Mouse (Mus musculus) layer of hippocampus, postnatal 25 days (tissue): ENCODE measurements around the gene Adssl1. TPM values are rescaled to one million over a fixed set of nuclear protein-coding genes. Genes with fewer than 3 reads are reported as not detected.

ENCODE experiments used
- DNase-seq, 2 experiments: peaks; one replicate each; pipeline ENCODE4 v3.0.0; 2022; ENCODE audit warnings: mixed read lengths in 2 of 2, low spot score in 1 of 2; ENCODE audit errors: extremely low spot score in 1 of 2
- total RNA-seq, 2 experiments: library from RNA; stranded (reverse); gene quantifications; 2 replicates each; pipeline ENCODE4 v1.2.3; 2021

The Adssl1 gene
- total RNA-seq, 2 experiments from 2014 or later = 11.4 to 12.9 TPM

DNA sequence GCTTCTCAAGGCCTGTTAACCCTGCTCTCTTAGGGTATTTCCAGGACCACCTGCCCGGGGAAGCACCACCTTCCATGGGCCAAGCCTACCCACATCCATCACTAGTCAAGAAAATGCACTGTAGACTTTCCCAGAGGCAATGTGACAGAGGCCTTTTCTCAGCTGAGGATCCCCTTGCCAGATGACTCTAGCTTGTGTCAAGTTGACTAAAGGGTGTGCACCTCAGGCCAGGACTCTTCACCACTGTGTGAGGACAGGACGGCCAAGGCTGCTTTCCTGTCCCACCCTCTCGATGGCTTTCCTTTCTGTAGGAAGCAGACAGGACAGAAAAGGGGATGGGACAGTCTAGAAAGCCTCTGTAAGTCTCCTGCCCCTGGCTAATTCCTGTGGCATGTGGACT lies 28.1 kb upstream of the Adssl1 start:
- DNase-seq = no peak

DNA sequence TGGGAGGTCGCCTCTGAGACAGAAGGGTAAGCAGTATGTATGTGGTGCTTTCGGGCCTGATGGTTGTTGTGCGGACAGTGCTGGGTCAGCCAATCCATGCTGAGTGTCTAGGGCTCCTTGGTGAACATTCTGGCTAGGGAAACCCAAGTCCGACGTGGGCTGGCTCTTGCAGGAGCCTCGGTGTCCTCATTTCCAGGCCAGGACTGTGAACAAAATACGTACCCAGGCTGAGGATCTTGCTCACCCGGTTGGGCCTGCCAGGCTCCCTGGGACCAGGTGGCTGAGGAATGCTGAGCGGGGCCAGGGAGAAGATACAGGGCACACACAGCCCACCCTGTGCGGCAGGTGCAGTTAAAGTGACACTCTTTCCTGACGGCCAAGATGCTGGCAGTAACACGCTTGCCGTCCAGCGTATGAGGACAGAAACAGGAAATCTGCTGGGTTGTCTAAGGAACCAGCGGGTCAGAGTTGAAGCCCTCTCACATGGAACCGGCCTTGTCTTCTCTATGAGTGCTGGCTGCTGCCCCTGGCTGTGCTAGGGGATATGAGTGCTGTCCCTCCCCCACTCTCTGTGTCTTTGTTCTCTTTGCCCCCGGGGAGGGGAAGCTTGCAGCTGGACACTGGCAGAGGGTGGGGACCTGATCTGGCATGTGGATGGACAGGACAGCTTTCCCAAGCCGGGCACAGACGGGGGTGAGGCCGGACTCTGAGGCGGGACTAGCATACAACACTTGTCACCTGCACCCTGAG lies 26.7 kb upstream of the Adssl1 start:
- no peak for DNase-seq

DNA sequence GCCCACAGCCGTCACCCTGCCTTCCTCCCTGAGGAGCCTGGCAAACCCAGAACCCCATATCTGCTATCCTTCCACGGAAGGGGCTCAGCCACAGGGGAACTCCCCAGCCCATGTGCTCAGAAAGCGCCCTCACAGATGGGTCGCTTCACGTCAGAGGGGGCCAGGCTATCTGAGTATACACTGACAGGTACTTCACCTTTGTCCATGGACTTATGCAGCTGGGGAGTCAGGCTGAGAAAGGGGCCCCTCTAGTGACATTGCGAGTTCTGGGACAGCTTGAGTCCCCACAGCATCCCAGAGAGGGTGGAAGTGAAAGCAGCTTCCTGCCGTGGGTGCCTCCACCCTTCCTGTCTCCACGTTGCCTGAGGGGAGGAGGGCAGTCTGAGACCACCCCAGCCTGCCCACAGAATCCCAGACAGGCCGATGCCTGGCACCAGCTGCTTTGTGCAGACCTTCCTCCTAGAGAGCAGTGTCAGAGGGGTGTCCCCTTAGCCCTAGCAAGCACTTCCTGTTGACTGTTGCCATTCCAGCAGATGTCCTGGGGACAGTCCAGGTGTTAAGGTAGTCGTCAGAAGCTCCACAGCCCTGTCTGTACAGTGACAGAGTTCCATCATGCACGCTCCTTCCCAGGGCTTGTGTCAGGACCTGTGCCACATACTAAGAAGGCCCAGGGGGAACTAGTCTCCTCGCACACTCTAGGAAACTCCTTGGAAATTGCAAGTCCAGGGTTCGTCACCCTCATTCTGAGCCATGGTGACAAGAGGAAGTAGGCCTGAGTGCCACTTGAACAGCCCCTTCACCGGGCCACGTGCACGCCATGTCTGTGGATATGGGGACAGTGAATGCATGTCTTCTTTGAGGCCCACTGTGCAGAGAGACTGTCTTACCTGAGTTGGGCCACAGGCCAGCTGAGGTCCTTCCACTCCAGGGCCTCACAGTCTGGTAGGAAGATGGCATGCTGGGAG lies 25.6 kb upstream of the Adssl1 start:
- no peak for DNase-seq

DNA sequence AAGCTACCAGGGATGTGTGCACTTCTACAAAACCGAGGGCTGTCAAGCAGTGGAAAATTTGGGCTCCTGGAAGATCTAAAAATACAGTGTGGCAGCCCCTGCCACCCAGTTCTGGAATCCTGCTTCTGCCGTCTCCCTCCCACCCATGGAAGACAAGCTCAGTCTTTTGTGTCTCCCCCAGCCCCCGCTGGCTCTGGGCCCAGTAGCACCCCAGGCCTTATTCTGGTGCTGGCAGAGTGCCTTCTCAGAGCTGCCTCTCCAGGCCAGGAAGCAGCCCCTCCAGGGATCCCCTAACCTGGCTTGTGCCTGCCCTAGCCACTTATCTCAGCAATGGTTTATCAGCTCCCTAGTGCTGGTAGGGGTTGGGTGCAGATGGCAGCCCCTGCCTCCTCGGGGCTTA lies 24.9 kb upstream of the Adssl1 start:
- DNase-seq = no peak

DNA sequence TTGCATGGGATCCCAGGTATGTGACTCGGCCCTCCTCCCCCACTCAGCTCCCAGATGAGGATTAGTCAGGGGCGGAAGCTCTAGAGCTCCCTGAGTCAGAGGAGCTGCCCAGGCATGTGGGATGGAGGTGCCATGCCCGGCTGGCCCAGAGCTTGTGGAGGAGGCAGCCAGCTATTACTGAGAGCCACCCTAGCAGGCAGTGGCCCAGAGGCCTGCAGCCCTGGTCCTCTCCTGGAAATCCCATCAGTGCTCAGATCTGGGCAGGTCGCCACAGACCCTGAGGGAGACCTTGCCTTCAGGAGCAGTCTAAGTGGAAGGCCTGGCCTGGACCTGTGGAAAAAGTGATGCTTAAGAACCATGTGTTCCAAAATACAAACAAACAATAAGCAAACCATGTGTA lies 24.2 kb upstream of the Adssl1 start:
- no peak for DNase-seq

DNA sequence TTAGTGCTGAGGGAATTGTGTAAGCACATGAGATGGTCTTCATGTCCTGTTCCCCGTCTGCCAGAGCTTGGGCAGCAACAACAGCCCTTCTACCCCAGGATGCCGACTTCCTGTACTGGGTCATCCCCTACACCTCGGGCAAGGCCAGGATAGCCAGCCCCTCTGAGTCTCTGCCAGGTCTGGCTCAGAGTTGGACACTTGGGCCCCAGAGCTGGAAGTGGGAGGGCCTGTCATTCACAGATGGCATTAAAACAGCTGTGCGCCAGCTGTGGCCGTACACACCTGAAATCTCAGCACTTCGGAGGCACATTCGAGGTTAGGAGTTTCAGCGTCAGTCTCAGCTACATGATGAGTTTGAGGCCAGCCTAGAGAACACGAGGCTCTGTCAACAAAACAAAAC lies 23.4 kb upstream of the Adssl1 start:
- DNase-seq = no peak

DNA sequence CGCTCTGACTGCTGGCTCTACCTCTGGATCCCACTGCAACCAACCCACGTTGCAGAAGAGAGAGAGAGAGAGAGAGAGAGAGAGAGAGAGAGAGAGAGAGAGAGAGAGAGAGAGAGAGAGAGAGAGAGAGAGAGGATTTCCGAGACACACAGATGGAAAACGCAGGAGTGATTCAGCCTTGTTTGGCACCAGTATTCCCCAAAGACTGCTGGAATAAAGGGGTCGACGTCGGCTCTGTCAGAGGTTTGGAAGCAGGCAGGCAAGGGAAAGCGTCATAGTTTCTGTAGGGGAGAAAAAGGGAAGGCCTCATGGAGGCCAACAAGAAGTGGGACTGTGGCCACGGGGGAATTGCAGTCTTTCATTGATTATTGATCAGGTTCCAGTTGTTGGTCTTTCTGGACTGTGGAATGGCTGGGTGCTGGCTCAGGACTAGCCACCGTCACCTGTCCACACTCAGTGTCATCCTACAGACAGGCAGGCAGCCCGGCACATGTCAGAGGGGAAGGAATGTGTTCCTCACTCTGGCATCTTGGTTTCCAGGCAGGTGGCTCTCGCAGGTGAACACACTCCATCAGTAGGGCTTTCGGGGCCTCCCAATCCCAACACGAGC lies 22.8 kb upstream of the Adssl1 start:
- DNase-seq = no peak

DNA sequence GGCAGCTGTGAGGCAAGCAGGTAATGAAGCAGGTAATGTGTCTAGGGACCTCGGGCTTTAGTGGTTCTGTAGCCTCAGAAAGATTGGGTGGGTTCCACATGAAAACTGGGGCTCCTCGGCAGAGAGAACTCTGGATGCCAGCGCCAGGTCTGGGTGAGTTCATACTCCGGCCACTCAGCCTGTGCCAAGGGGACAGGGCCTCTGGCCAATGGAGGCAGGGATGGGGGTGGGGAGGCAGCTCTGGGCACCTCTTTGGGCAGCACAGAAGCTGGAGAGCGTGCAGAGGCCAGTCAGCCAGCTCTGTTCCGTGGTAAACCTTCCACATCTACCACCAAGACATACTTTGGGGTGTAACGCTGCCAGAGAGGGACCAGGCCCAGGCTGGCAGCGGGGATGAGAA lies 22.2 kb upstream of the Adssl1 start:
- peak in 1 of 2 experiments; percentile 53 for DNase-seq

DNA sequence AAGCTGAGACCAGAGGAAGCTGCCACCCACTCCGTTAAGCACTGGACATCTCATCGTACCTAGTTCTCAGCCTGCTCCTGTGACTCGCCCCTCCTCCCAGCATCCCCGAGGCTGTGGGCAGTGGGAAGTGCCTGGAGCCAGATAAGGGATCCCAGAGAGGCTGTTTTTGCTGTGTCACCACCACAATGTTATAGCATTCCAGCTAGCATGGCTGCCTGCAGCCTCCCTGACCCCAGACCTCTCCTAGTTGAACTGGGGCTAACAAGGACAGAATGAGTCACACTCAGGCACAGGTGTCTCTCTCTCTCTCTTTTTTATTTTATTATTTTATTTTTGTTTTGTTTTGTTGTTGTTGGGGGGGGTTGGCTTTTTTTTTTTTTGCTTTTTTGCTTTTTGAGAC lies 20.6 kb upstream of the Adssl1 start:
- DNase-seq = no peak

DNA sequence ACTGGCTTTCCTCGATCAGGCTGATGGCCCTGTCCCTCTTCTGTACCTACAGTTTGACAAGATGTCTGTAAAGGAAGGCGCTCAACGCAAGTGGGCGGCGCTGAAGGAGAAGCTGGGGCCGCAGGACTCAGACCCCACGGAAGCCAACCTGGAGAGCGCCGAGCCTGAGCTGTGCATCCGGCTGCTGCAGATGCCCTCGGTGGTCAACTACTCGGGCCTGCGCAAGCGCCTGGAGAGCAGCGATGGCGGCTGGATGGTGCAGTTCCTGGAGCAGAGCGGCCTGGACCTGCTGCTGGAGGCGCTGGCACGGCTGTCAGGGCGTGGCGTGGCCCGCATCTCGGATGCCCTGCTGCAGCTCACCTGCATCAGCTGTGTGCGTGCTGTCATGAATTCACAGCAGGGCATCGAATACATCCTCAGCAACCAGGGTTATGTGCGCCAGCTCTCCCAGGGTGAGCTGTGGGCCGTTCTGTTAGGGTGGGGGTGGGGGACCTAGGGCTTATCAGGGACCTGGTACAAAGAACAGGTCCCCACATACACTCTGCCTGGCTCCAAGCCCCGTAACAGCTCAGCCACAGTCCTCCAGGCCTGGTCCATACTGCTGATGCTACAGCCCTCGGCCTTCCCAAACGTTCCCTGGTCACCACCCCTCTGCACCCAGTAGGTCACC lies 19.8 kb upstream of the Adssl1 start:
- no peak for DNase-seq

DNA sequence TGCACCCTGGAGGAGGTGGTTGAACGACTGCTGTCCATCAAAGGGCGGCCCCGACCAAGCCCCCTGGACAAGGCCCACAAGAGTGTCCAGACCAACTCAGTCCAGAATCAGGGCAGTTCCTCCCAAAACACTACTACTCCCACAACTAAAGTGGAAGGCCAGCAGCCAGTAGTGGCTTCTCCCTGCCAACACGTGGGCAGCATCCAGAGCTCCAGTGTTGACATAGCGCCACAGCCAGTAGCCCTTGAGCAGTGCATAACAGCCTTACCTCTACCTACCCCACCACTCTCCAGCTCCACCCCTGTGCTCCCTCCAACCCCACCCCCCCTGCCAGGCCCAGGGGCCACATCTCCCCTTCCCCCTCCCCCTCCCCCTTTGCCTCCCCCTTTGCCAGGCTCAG lies 15.8 kb upstream of the Adssl1 start:
- DNase-seq = no peak

DNA sequence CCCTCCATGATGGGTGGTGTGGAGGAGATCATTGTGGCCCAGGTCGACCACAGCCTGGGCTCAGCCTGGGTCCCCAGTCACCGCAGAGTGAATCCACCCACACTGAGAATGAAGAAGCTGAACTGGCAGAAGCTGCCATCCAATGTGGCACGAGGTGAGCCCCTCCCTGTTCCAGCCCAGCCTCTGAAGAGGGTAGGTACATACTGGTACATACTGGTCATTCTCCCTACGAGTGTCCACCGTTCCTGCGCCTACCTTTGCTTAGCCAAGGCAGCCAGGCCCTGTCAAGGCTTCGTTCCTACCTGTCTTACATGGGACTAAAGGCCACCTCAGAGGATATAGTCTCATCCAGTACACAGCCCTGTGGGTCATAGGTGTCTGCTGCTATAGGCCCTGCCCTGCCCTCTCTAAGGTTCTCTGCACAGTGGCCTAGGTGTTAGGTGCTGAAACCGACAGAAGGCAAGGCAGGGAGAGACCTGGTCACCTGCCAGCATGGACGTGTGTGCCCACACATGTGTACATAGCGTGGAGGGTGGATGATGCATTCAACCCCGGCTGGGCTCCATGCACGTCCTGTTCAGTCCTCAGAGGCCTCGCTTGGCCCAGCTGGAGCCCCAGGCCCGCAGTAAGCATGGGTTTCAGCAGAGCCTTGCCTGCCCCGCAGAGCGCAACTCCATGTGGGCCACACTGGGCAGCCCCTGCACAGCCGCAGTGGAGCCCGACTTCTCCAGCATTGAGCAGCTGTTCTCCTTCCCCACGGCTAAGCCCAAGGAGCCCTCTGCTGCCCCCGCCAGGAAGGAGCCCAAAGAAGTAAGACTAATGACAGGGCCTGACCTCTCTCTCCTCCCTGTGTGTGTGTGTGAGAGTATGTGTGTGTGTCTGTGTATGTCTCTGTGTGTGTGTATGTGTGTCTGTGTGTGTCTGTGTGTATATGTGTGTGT lies 14.9 kb upstream of the Adssl1 start:
- peak in 1 of 2 experiments; percentile 57 for DNase-seq

DNA sequence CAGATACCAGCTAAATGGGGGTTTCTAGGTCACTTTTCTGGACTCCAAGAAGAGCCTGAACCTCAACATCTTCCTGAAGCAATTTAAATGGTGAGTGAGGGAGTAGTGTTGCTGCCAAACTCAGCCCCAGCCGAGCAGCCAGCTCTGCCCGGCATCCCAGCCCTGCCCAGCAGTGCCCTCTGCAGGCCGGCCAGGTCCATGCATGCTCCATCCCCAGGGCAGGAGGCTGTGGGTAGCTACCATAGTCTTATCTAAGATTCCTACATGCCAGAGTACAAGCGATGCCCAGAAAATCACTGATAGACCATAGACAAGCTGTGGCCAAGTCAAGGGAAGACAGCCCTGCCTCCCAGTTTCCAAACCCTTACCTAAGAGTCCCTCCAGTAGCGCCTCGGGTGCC lies 14.1 kb upstream of the Adssl1 start:
- DNase-seq = peak; percentile 74 to 85

DNA sequence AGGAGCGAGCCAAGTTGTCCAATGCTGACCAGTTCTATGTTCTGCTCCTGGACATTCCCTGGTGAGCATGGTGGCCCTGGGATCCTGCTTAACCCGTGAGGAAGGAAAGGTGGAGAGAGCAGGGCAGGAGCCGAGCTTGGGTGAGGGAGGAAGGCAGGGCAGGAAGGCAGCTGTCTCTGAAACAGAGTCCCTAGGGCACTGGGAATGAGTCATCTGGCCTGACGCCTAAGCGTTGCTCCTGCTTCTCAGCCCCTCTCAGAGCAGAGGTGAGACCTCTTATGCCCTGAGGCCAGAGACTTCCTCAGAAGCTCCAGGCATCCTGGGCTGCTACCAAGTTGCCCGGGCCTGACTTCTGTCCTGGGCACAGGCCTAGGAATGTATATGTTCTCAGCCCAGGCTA lies 12.8 kb upstream of the Adssl1 start:
- DNase-seq = no peak

DNA sequence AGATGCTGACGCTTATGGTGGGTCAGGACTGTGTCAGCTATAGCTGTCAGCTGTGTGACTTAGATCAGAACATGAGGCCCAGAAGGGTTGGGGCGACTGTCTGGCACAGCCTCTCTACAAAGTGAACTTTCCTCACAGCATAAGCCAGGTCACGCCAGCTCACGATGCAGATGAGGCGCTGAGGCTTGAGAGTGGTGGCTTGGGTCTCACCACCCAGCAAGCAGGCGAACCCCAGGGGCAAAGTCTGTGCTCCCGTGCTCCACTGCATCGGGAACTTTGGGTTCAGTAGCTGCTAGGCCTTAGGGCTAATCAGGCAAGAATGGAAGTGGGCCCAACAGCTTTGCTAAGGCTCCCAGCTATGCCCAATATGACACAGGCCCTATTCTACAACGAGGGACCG lies 10.8 kb upstream of the Adssl1 start:
- no peak for DNase-seq

DNA sequence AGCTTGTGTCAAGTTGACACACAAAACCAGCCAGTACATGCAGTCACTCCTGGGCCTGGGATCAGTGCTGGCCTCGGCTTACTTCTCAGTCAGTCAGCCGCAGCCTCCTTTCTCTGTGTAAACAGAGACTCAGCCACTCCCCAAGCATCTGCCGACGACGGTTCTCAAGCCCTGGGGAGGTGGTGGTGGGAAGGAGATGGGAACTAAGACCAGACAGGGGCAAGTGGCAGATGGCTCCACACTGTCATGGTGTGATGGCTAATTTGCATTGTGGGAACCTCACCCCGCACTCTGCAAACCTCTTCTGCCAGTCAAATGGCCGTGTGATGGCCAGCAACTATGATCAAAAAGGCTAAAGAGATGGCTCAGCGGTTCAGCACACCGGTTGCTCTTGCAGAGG lies 3.2 kb upstream of the Adssl1 start:
- DNase-seq = no peak

DNA sequence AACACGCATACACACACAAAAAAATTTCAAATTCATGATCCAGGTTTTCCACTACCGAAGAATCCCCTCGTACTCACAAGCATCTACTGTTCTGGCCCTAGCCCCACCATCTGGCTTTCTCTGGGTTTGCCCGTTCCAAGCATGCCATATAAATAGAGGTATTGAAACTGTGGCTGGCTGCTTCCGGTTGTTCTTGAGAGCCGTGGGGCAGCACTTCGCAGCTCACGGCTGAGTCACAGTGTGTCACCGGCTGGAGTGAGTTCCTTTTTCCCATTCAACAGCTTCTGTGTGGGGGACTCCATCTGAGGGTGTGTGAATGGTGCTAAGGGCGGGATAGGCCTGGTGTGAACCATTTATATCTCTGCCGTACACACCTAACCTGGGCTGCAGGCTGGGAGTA lies 2.7 kb upstream of the Adssl1 start:
- peak in 1 of 2 experiments; percentile 42 for DNase-seq

DNA sequence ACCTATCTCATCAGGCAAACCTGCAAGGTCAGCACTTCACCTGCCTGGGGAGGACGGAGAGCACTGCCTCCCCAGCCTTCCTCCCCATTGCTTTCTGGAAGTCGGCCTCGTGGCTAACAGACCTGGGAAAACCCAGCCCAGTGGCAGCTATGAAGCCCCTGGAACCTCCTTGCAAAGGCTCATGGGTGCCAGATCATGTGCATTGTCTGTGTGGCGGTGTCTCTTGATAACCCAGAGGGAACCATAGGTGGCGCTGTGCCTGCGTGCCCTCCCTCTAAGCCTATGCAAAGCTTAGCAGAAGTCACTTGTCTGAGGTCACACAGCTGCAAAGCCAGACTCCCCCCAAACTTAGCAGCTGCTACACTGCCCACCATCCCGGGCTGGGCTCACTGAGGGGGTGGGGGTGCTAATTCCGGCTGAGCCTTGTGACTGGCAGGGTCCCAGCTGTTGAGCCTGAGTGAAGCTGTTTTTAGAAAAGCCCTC lies 1.9 kb upstream of the Adssl1 start:
- DNase-seq = peak in 1 of 2 experiments; percentile 61

DNA sequence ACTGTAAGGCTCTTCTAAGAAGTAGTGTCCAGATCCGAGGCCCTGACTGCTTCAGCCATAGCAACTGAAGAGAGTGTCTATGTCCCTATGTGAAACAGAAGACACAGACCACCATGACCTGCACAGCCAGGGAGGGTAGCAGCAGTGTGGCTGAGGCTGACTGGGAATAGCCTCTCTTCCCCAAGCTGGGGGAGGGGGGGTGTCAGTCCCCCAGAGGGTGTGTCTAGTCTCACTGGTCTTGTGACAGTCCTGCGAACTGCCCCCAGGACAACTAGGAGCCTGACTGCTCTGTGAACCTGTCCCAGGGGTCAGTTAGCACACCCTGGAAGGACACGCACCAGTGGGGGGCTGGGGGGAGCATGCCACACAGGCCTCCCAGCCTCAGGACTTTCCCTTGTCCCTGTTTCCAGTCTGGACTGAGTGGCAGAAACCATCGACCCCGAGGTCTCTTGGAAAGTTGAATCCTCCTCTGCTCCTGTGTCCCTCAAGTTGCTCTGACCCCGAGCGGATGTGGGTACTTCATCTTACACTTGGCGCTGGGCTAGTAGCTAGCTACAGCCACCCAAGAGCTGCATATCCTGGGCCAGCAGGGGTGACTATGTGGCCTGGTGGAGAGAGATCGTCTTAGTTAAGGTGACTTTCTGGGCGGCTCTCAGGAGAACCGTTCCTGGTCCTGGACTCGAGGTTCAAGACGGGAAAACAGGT lies 712 bp upstream of the Adssl1 start:
- no peak for DNase-seq
